Mouse (Mus musculus) spleen, adult 2 months (tissue): Measurements from ENCODE around the gene Lyzl6. TPM values are rescaled to one million over a fixed set of nuclear protein-coding genes. Genes with fewer than 3 reads are reported as not detected.

ENCODE experiments used
- DNase-seq, 2 experiments: peaks; one replicate each; pipeline versions ENCODE4 v3.0.0 to v3.0.0-alpha.2; 2012 to 2021; ENCODE audit warnings: low spot score in 2 of 2, low read depth in 1 of 2
- H3K27ac ChIP-seq: fragments of 200-500 bp; 2 replicates; pipeline ENCODE4 v1.5.1; 2012; ENCODE audit warnings: low read length, inconsistent platforms; ENCODE audit not compliant: insufficient read depth
- H3K27me3 ChIP-seq: fragments of 200-500 bp; 2 replicates; pipeline ENCODE4 v1.6.1; 2012; ENCODE audit warnings: mild to moderate bottlenecking, moderate library complexity, low read length, inconsistent platforms; ENCODE audit not compliant: control insufficient read depth, insufficient read depth
- H3K36me3 ChIP-seq: fragments of 200-500 bp; 2 replicates; pipeline ENCODE4 v1.6.1; 2012; ENCODE audit warnings: mild to moderate bottlenecking, low read length, inconsistent platforms; ENCODE audit not compliant: control insufficient read depth, insufficient read depth
- H3K4me1 ChIP-seq: fragments of 200-500 bp; 2 replicates; pipeline ENCODE4 v1.6.1; 2011; ENCODE audit warnings: inconsistent platforms; ENCODE audit not compliant: control insufficient read depth, insufficient read depth, insufficient read length
- H3K4me3 ChIP-seq: fragments of 200-500 bp; 2 replicates; pipeline ENCODE4 v1.5.1; 2011; ENCODE audit warnings: mild to moderate bottlenecking, inconsistent platforms; ENCODE audit not compliant: insufficient read depth, insufficient read length; ENCODE audit errors: extremely low read depth
- CTCF ChIP-seq: fragments of 200-500 bp; IDR thresholded peaks from 2 replicates; pipeline ENCODE4 v1.5.1; 2011; ENCODE audit warnings: mild to moderate bottlenecking, inconsistent platforms; ENCODE audit not compliant: insufficient read depth, insufficient read length, insufficient replicate concordance; ENCODE audit errors: extremely low read depth
- POLR2A ChIP-seq: fragments of 200-500 bp; IDR thresholded peaks from 2 replicates; pipeline ENCODE4 v1.6.1; 2011; ENCODE audit warnings: low read depth, low read length, inconsistent platforms
- WGBS: fragments of 180-500 bp; shearing (Covaris S2); methylation state at CpG from one replicate; pipeline ENCODE4 v1.1.7; 2018; 5-methylcytosine and 5-hydroxymethylcytosine counted together
- polyA plus RNA-seq: library from polyadenylated mRNA; depleted of rRNA; stranded (reverse); fragments of >200 nt; gene quantifications from 2 replicates; pipeline ENCODE4 v1.2.3, GENCODE M21; 2012; rRNA removed

Gene Lyzl6
- polyA plus RNA-seq, 1 experiment = not detected

DNA sequence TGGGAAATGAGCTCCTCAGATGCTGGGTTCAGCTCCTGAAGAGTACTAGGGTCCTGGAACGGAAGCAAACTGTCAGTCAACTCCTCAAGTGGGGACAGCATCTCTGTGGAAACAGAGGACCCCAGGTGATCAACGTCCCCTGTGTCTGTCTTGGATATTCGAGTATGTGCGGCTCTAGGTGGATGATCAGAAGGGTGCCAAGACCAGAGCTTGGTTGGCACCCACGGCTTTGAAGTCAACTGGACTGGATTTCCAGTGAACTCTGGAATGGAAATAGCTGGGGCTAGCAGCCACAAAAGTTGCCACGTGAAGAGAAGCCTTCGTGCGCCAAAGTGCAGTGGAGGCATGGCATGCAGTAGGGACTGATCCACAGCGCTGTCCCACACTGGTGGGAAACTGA is 17.6 kb downstream of the Lyzl6 start, which contains the start of gene Gm884:
TSS of gene Gm884 (minus strand) at position 101 of the 400 bp plus-strand sequence.
- no peak within 1 kb of the TSS for H3K4me3 ChIP-seq
- no peaks in the 10 kb centered on the region for H3K36me3 ChIP-seq
- TF ChIP-seq POLR2A (no peak), CTCF (no peak)
- H3K4me1 ChIP-seq = no peaks in the 10 kb centered on the region
- WGBS = 80% methylated on average over 9 of the region's 9 CpGs
- H3K27ac ChIP-seq = no peak within 1 kb of the TSS
- H3K27me3 ChIP-seq = no peaks in the 10 kb centered on the region
- DNase-seq = no peak

DNA sequence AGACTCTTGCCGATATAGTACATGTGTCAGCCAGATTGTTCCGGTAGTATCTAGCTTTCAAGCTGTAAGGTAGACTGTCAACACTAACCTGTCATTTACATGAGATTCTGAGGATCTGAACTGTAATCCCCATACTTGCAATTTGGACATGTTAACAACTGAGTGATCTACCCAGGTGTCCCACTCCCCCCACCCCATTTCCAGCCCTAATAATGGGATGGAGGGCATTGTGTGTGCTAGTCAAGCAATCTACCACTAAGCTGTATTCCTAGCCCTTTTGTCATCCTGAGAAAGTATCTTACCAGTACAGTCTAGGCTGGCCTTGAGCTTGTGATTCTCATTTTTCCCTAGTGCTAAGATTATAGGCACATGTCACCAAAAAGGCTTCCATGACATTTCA is 27.9 kb downstream of the Lyzl6 start:
- Histone ChIP-seq H3K27me3 (no peaks in the 10 kb centered on the region), H3K4me3 (no peak overlapping the region), H3K4me1 (no peaks in the 10 kb centered on the region), H3K27ac (no peak overlapping the region), H3K36me3 (no peaks in the 10 kb centered on the region)
- 97% methylated on average over 2 of the region's 2 CpGs for WGBS
- DNase-seq = no peak
- TF ChIP-seq POLR2A = no peak
- TF ChIP-seq CTCF = no peak

DNA sequence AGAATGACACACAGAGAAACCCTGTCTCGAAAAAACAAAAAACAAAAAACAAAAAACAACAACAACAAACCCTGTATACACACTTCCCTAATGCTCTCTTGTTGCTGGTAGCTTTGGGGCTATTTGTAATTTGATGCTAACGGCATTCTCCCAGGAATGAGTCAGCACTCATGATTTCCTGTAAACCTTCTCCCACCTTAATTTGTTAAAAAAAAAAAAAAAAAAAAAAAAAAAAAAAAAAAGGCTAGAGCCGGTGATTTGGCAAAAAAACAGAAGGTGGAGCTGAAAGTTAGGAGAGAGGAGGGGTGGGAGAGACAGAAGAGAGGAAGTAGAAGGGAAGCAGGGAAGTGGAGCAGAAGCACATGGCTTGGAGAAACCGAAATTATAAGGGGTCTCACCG is 32.1 kb downstream of the Lyzl6 start:
- no peak for TF ChIP-seq CTCF
- no peak overlapping the region for H3K4me3 ChIP-seq
- WGBS = 15% methylated on average over 5 of the region's 5 CpGs

More for the DNA sequence above, 32.1 kb downstream of the Lyzl6 start:
- no peak overlapping the region for H3K27ac ChIP-seq
- no peaks in the 10 kb centered on the region for H3K4me1 ChIP-seq
- no peaks in the 10 kb centered on the region; the same call in 1 of the 2 replicates for H3K27me3 ChIP-seq
- H3K36me3 ChIP-seq = no peaks in the 10 kb centered on the region
- DNase-seq = no peak

Other genes with a start within 250 kb of the Lyzl6 start
- gene Plekhm1, start 226.2 kb downstream of the Lyzl6 start, polyA plus RNA-seq = 26.8 and 27.5 TPM in 2 replicates
- not detected in 2 replicates for gene Lrrc37a, start 134.3 kb downstream of the Lyzl6 start, polyA plus RNA-seq
- gene Gm884, start 17.8 kb downstream of the Lyzl6 start, polyA plus RNA-seq = not detected in 2 replicates
- gene Rprml, start 10.7 kb upstream of the Lyzl6 start, polyA plus RNA-seq = not detected in 2 replicates
- gene Gosr2, start 59.0 kb upstream of the Lyzl6 start, polyA plus RNA-seq = 57.4 and 58.5 TPM in 2 replicates
- 0.16 and 0.18 TPM in 2 replicates for gene Wnt9b, start 110.9 kb upstream of the Lyzl6 start, polyA plus RNA-seq
- gene Wnt3, start 135.3 kb upstream of the Lyzl6 start, polyA plus RNA-seq = 0.06 and 0.08 TPM in 2 replicates